Mouse (Mus musculus): Measurements from ENCODE around the gene Gm21870.
"Not testable (repeated sequence)": the region's sequence is repeated elsewhere in the genome, so short reads cannot be mapped to it uniquely, and the experiment has no call there.

Gene Gm21870

DNA sequence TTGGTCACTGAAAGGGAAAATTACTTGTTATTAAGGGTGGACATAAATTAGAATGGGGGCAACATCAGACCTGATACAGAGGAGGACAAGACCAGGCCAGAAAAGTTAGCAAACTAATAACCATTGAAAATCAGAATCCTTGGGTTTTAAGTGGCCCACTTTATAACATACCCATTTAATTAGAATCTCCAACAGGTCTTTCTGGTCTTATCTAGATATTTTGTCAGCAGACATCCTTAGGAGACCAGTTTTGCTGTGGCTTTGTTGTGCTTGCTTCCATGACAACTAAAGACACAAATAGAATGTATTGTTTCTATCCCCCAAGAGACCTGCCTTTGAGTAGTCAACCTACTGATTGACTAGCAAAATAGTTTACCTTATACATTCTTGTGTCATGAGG is at the start of gene Gm21870:
TSS of gene Gm21870 (minus strand) at position 101 of the 400 bp plus-strand sequence.
- in situ Hi-C loops (cut with MboI; ENCODE audit: low pct_unique_long_range_greater_than_20kb in 1 of 2, low sequenced_read_pairs in 2 of 2, unreplicated experiment in 1 of 2): not testable (repeated sequence)

DNA sequence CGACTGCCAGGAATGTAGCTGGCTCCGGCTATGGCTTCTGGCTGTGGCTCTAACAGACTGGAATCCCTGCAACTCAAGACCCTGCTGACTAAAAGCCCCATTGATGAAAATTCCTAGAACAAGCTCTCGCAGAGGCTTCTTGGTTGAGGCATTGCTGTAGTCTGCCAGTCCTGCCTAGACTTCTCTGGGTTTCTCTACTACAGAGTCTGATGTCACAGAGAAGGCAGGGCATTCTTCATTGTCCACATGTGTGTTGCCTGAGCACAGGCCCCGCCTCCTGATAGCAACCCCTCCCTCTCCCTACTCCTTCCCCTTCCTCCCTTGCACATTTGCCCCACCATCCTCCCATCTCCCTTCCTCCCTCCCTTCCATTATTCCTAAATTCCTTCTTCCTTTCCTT is 30.2 kb downstream of the Gm21870 start, which contains the start of gene Btbd35f6:
TSS of gene Btbd35f6 (minus strand) at position 101 of the 400 bp plus-strand sequence.
- in situ Hi-C loops (cut with MboI; ENCODE audit: low pct_unique_long_range_greater_than_20kb in 1 of 2, low sequenced_read_pairs in 2 of 2, unreplicated experiment in 1 of 2): not testable (repeated sequence)
